Mouse (Mus musculus) neural tube, embryonic 11.5 days (tissue): Measurements from ENCODE around the gene Reg3a. TPM values are rescaled to one million over a fixed set of nuclear protein-coding genes. Genes with fewer than 3 reads are reported as not detected.
"Not testable (repeated sequence)": the region's sequence is repeated elsewhere in the genome, so short reads cannot be mapped to it uniquely, and the experiment has no call there.

Experiments
- ATAC-seq: fragments of 200-750 bp; cut with Nextera tagmentation; 2 replicates; pipeline ENCODE4 v1.8.0; 2017; ENCODE audit warnings: moderate number of reproducible peaks, mild to moderate bottlenecking, moderate TSS enrichment, moderate library complexity; ENCODE audit not compliant: insufficient read depth, low FRiP score, low TSS enrichment
- DNase-seq: peaks from one replicate; pipeline ENCODE4 v3.0.0-alpha.2; 2015; ENCODE audit warnings: low spot score
- H3K27ac ChIP-seq: fragments of 300-500 bp; sonication (generic); 2 replicates; pipeline ENCODE4 v1.5.1; 2014; ENCODE audit warnings: low read depth, mild to moderate bottlenecking, low read length
- H3K27me3 ChIP-seq: fragments of 300-500 bp; sonication (generic); 2 replicates; pipeline ENCODE4 v1.6.1; 2014; ENCODE audit warnings: mild to moderate bottlenecking, low read length, mixed read lengths; ENCODE audit not compliant: control insufficient read depth, insufficient read depth
- H3K36me3 ChIP-seq: fragments of 300-500 bp; sonication (generic); 2 replicates; pipeline ENCODE4 v1.6.1; 2014; ENCODE audit warnings: mild to moderate bottlenecking, low read length, moderate library complexity, mixed read lengths; ENCODE audit not compliant: control insufficient read depth, insufficient read depth
- H3K4me1 ChIP-seq: fragments of 300-500 bp; sonication (generic); 2 replicates; pipeline ENCODE4 v1.6.1; 2014; ENCODE audit warnings: low read length, mixed read lengths; ENCODE audit not compliant: control insufficient read depth, insufficient read depth
- H3K4me2 ChIP-seq: fragments of 300-500 bp; sonication (generic); 2 replicates; pipeline ENCODE4 v1.6.1; 2014; ENCODE audit warnings: low read depth, mild to moderate bottlenecking, moderate library complexity
- H3K4me3 ChIP-seq: fragments of 300-500 bp; sonication (generic); 2 replicates; pipeline ENCODE4 v1.5.1; 2014; ENCODE audit warnings: low read depth, low read length
- H3K9ac ChIP-seq: fragments of 300-500 bp; sonication (generic); 2 replicates; pipeline ENCODE4 v1.6.1; 2014; ENCODE audit warnings: mild to moderate bottlenecking, low read length
- H3K9me3 ChIP-seq: fragments of 300-500 bp; sonication (generic); 2 replicates; pipeline ENCODE4 v1.6.1; 2016; ENCODE audit warnings: low read length; ENCODE audit not compliant: control insufficient read depth
- WGBS: fragments of 180-500 bp; shearing (Covaris S2); extraction: QIAGEN DNeasy Blood & Tissue Kit; methylation state at CpG from one replicate; pipeline ENCODE4 v1.1.7; 2014; 5-methylcytosine and 5-hydroxymethylcytosine counted together
- polyA plus RNA-seq: library from polyadenylated mRNA; unstranded; fragments of >200 nt; fragmentation: Nextera tagmentation; extraction: Ambion mirVana; gene quantifications from 2 replicates; pipeline ENCODE4 v1.2.1, GENCODE M21; 2014

Gene Reg3a
- polyA plus RNA-seq, 1 experiment from 2014 or later, result not detected

- not testable (repeated sequence) for ATAC-seq, DNase-seq, H3K36me3 ChIP-seq, H3K4me2 ChIP-seq, H3K4me1 ChIP-seq, H3K27ac ChIP-seq, H3K9me3 ChIP-seq, H3K4me3 ChIP-seq, H3K27me3 ChIP-seq, H3K9ac ChIP-seq
Measured at GRCm38 (mm10) chr6:78422411-78422810, 41.9 kb downstream of the Reg3a start, which contains the start of gene Reg1. Gene Reg1 (plus strand): TSS chr6:78422711.

GRCm38 (mm10) chr6:78425497-78425896, 45.0 kb downstream of the Reg3a start:
- no peak overlapping the region for H3K27ac ChIP-seq
- WGBS, result 94% methylated on average over 3 of the region's 3 CpGs
- no peaks in the 10 kb centered on the region for H3K27me3 ChIP-seq
- no peaks in the 10 kb centered on the region for H3K9me3 ChIP-seq
- H3K9ac ChIP-seq, result no peak overlapping the region
- no peaks in the 10 kb centered on the region for H3K36me3 ChIP-seq
- no peak overlapping the region for H3K4me3 ChIP-seq
- H3K4me2 ChIP-seq, result no peak overlapping the region
- no peak for ATAC-seq
- no peak for DNase-seq
- H3K4me1 ChIP-seq, result no peaks in the 10 kb centered on the region

Other genes starting within 250 kb of the Reg3a start
- gene Reg3b, start 10.1 kb upstream of the Reg3a start, polyA plus RNA-seq, result not detected in 2 replicates
- gene Reg3d, start 1.8 kb upstream of the Reg3a start, polyA plus RNA-seq, result not detected in 2 replicates
- gene Reg2, start 14.9 kb downstream of the Reg3a start, polyA plus RNA-seq, result not detected in 2 replicates
- not detected in 2 replicates for gene Reg1, start 42.0 kb downstream of the Reg3a start, polyA plus RNA-seq
- not detected in 2 replicates for gene Reg3g, start 88.2 kb downstream of the Reg3a start, polyA plus RNA-seq